In genomic region chr11:120658876-120659410, GRCm38 (mm10) we compare ENCODE assay signal across 8 mouse cellular contexts. TPM values are rescaled to one million over a fixed set of nuclear protein-coding genes. Genes with fewer than 3 reads are reported as not detected.
DNase-seq lines count a peak whose midpoint lies in the region; ATAC-seq and TF ChIP-seq lines count a peak whose summit lies in the region.

No protein-coding gene starts in this region.

- no peaks in the 10 kb centered on the region for H3K36me3 ChIP-seq in CH12.LX (replicated peaks in 1 of 2; ENCODE audit: control insufficient read depth in 1 of 2, insufficient read depth in 1 of 2, low read length in 1 of 2)
- H3K36me3 ChIP-seq in embryonic facial prominence, embryonic 14.5 days (ENCODE audit: control insufficient read depth, insufficient read depth, low read length) = no peaks in the 10 kb centered on the region
- no peaks in the 10 kb centered on the region for H3K36me3 ChIP-seq in heart, postnatal 0 days (replicated peaks; ENCODE audit: control insufficient read depth, insufficient read depth, low read length)
- H3K36me3 ChIP-seq in lung, embryonic 16.5 days (ENCODE audit: control insufficient read depth, insufficient read depth, low read length) = no peaks in the 10 kb centered on the region

- no peak overlapping the region for H3K9ac ChIP-seq in CH12.LX (ENCODE audit: insufficient read depth, low read depth)
- H3K9ac ChIP-seq in embryonic facial prominence, embryonic 14.5 days (ENCODE audit: low read depth, low read length) = no peak overlapping the region
- H3K9ac ChIP-seq in heart, postnatal 0 days (replicated peaks; ENCODE audit: low read depth, low read length) = no peak overlapping the region
- no peak overlapping the region for H3K9ac ChIP-seq in lung, embryonic 16.5 days (ENCODE audit: low read length)

- no peaks in the 10 kb centered on the region for H3K79me2 ChIP-seq in CH12.LX (replicated peaks; ENCODE audit: control insufficient read depth, extremely low read depth, insufficient read depth, poor library complexity, severe bottlenecking)

- H3K9me3 ChIP-seq in CH12.LX (replicated peaks; ENCODE audit: low read length) = peaks cover 7% of the 10 kb centered on the region
- no peaks in the 10 kb centered on the region for H3K9me3 ChIP-seq in embryonic facial prominence, embryonic 14.5 days (ENCODE audit: control insufficient read depth, low read length)
- no peaks in the 10 kb centered on the region for H3K9me3 ChIP-seq in heart, postnatal 0 days (replicated peaks; ENCODE audit: control insufficient read depth, low read length)
- no peaks in the 10 kb centered on the region for H3K9me3 ChIP-seq in lung, embryonic 16.5 days (ENCODE audit: control insufficient read depth, low read length)

- dilution Hi-C loops in CH12.LX (cut with MboI; ENCODE audit: extremely low pct_ligation_motif_present, extremely low pct_unique_long_range_greater_than_20kb, low sequenced_read_pairs) = no loop called here

- TF ChIP-seq EP300 in CH12.LX (IDR thresholded peaks at IDR 0.05; ENCODE audit: low read length) = no peak
- TF ChIP-seq EP300 in heart, postnatal 0 days (IDR thresholded peaks at IDR 0.05; ENCODE audit: low read depth) = no peak

- no peak for ATAC-seq in embryonic facial prominence, embryonic 14.5 days (ENCODE audit: low read depth)
- no peak for ATAC-seq in heart, postnatal 0 days (ENCODE audit: insufficient read depth, low read depth)
- peak; percentile 26; the same call in 1 of the 2 replicates for ATAC-seq in lung, embryonic 16.5 days (ENCODE audit: low read depth)

- H3K27me3 ChIP-seq in CH12.LX (replicated peaks) = peaks cover 74% of the 10 kb centered on the region
- H3K27me3 ChIP-seq in embryonic facial prominence, embryonic 14.5 days (replicated peaks; ENCODE audit: control insufficient read depth, insufficient read depth, low read length) = peaks cover 71% of the 10 kb centered on the region
- peaks cover 70% of the 10 kb centered on the region for H3K27me3 ChIP-seq in heart, postnatal 0 days (ENCODE audit: control insufficient read depth, insufficient read depth, low read length)
- H3K27me3 ChIP-seq in lung, embryonic 16.5 days (ENCODE audit: control insufficient read depth, insufficient read depth, low read depth, low read length) = peaks cover 65% of the 10 kb centered on the region

- H3K4me1 ChIP-seq in CH12.LX (ENCODE audit: control insufficient read depth in 1 of 2, insufficient read depth in 2 of 2) = peaks cover 0 to 13% of the 10 kb centered on the region in 2 experiments; a peak in 3 of 4 replicates
- H3K4me1 ChIP-seq in embryonic facial prominence, embryonic 14.5 days (ENCODE audit: control insufficient read depth, insufficient read depth, low read length) = peaks cover 10% of the 10 kb centered on the region; the same call in 1 of the 2 replicates
- peaks cover 12% of the 10 kb centered on the region; the same call in 1 of the 2 replicates for H3K4me1 ChIP-seq in heart, postnatal 0 days (ENCODE audit: control insufficient read depth, insufficient read depth)
- H3K4me1 ChIP-seq in lung, embryonic 16.5 days (replicated peaks; ENCODE audit: control insufficient read depth, insufficient read depth, low read length) = peaks cover 17% of the 10 kb centered on the region

- TF ChIP-seq RAD21 in CH12.LX (IDR thresholded peaks at IDR 0.05; ENCODE audit: low read depth, low read length) = peak; percentile 93

- peak; percentile 36 to 100; a peak in 3 of 4 replicates for TF ChIP-seq CTCF in CH12.LX (conservative IDR thresholded peaks at IDR 0.05 in 1 of 2, IDR thresholded peaks at IDR 0.05 in 1 of 2; ENCODE audit: low read depth in 2 of 2, low read length in 2 of 2)
- TF ChIP-seq CTCF in heart, postnatal 0 days (IDR thresholded peaks at IDR 0.05; ENCODE audit: low read depth) = peak; percentile 85

- in situ Hi-C loops in CH12.LX (cut with MboI; ENCODE audit: low pct_ligation_motif_present, low pct_unique_long_range_greater_than_20kb, low sequenced_read_pairs) = no loop called here

- peak overlapping the region; percentile 39 for H3K4me2 ChIP-seq in CH12.LX (ENCODE audit: insufficient read depth, low read depth, poor library complexity, severe bottlenecking)
- H3K4me2 ChIP-seq in embryonic facial prominence, embryonic 14.5 days (ENCODE audit: low read depth, low read length) = peak overlapping the region; percentile 80; the same call in 1 of the 2 replicates
- H3K4me2 ChIP-seq in heart, postnatal 0 days (ENCODE audit: low read depth, low read length) = peak overlapping the region; percentile 21; the same call in 1 of the 2 replicates
- H3K4me2 ChIP-seq in lung, embryonic 16.5 days (ENCODE audit: low read depth, low read length) = no peak overlapping the region

- TF ChIP-seq POLR2A in CH12.LX (IDR thresholded peaks at IDR 0.05; ENCODE audit: low read depth, low read length) = no peak

- peak; percentile 67 for DNase-seq in CH12.LX (ENCODE audit: extremely low read depth)
- DNase-seq in adrenal gland, postnatal 10 days = peak; percentile 90
- DNase-seq in embryonic facial prominence, embryonic 14.5 days (ENCODE audit: low spot score) = peak; percentile 76
- peak; percentile 66 for DNase-seq in heart, postnatal 0 days (ENCODE audit: low spot score)
- DNase-seq in layer of hippocampus, adult 18-20 months (ENCODE audit: low spot score in 2 of 2) = peak; percentile 43 to 78
- DNase-seq in right cerebral cortex, adult 2 months (ENCODE audit: low spot score in 2 of 2) = peak; percentile 65 to 72
- peak; percentile 84 for DNase-seq in urinary bladder, postnatal 14 days (ENCODE audit: low spot score)

- no peak overlapping the region for H3K4me3 ChIP-seq in CH12.LX (replicated peaks in 1 of 3; ENCODE audit: low read depth in 2 of 3, low read length in 2 of 3, poor library complexity in 1 of 3)
- H3K4me3 ChIP-seq in embryonic facial prominence, embryonic 14.5 days (ENCODE audit: low read depth, low read length) = peak overlapping the region; percentile 48
- no peak overlapping the region; the same call in 1 of the 2 replicates for H3K4me3 ChIP-seq in heart, postnatal 0 days (ENCODE audit: low read depth, low read length)
- H3K4me3 ChIP-seq in lung, embryonic 16.5 days (ENCODE audit: low read length) = no peak overlapping the region

- no peak overlapping the region for H3K27ac ChIP-seq in CH12.LX (ENCODE audit: insufficient read depth, low read depth)
- H3K27ac ChIP-seq in embryonic facial prominence, embryonic 14.5 days (replicated peaks; ENCODE audit: low read depth, low read length) = no peak overlapping the region
- no peak overlapping the region for H3K27ac ChIP-seq in heart, postnatal 0 days (ENCODE audit: low read depth)
- no peak overlapping the region for H3K27ac ChIP-seq in lung, embryonic 16.5 days (ENCODE audit: low read length)

- 3% methylated on average over 24 of the region's 24 CpGs for WGBS in embryonic facial prominence, embryonic 14.5 days
- 4% methylated on average over 24 of the region's 24 CpGs for WGBS in heart, postnatal 0 days
- WGBS in lung, embryonic 16.5 days = 5% methylated on average over 24 of the region's 24 CpGs

RNA-seq across cellular contexts. Expression of gene Notum, which starts 2.0 kb away (rescaled TPM):
- total RNA-seq in CH12.LX (2012; rRNA removed) = not detected in 2 replicates
- not detected in 2 replicates for total RNA-seq in CH12.LX (2014; rRNA removed)
- polyA plus RNA-seq in CH12.LX (2012; ENCODE audit: insufficient read length, low read depth) = not detected in 2 replicates
- total RNA-seq in adrenal gland, postnatal 10 days (2021) = 10 to 100 TPM; 12.4 to 13.3 TPM
- 3.6 and 4.9 TPM in 2 replicates for polyA plus RNA-seq in embryonic facial prominence, embryonic 14.5 days (2014; fragmentation: Nextera tagmentation; extraction: Ambion mirVana)
- 0.27 TPM in 1 of 2 replicates, not detected in the other for total RNA-seq in heart, postnatal 0 days (2014; rRNA removed; ENCODE audit: low replicate concordance)
- polyA plus RNA-seq in heart, postnatal 0 days (2015; fragmentation: Nextera tagmentation; extraction: Ambion mirVana) = 0.08 and 0.16 TPM in 2 replicates
- total RNA-seq in layer of hippocampus, adult 18-20 months (2021) = 1 to 10 TPM; 2.6 to 5.5 TPM
- polyA plus RNA-seq in lung, embryonic 16.5 days (2015; fragmentation: Nextera tagmentation; extraction: Ambion mirVana) = 3.2 and 4.0 TPM in 2 replicates

RNA-seq across cellular contexts. Expression of gene Myadml2, which starts 11.0 kb away (rescaled TPM):
- total RNA-seq in CH12.LX (2012; rRNA removed) (0.68 and 0.88 TPM in 2 replicates), CH12.LX (2014; rRNA removed) (not detected in 2 replicates)
- not detected in 2 replicates for polyA plus RNA-seq in CH12.LX (2012; ENCODE audit: insufficient read length, low read depth)
- total RNA-seq in adrenal gland, postnatal 10 days (2021) = 1 to 10 TPM; 3.2 to 7.6 TPM
- 3.4 and 3.6 TPM in 2 replicates for polyA plus RNA-seq in embryonic facial prominence, embryonic 14.5 days (2014; fragmentation: Nextera tagmentation; extraction: Ambion mirVana)
- 27.8 and 29.3 TPM in 2 replicates for total RNA-seq in heart, postnatal 0 days (2014; rRNA removed; ENCODE audit: low replicate concordance)
- polyA plus RNA-seq in heart, postnatal 0 days (2015; fragmentation: Nextera tagmentation; extraction: Ambion mirVana) = 32.7 and 33.5 TPM in 2 replicates
- total RNA-seq in layer of hippocampus, adult 18-20 months (2021) = 1 to 10 TPM; 3.9 to 4.6 TPM
- 0.97 and 1.1 TPM in 2 replicates for polyA plus RNA-seq in lung, embryonic 16.5 days (2015; fragmentation: Nextera tagmentation; extraction: Ambion mirVana)

RNA-seq across cellular contexts. Expression of gene Aspscr1, which starts 13.8 kb away (rescaled TPM):
- total RNA-seq in CH12.LX (2012; rRNA removed) = 34.1 and 37.7 TPM in 2 replicates
- total RNA-seq in CH12.LX (2014; rRNA removed) = 24.9 and 27.3 TPM in 2 replicates
- 62.4 and 69.9 TPM in 2 replicates for polyA plus RNA-seq in CH12.LX (2012; ENCODE audit: insufficient read length, low read depth)
- 10 to 100 TPM; 67.9 to 81.5 TPM for total RNA-seq in adrenal gland, postnatal 10 days (2021)
- 93.1 and 100.0 TPM in 2 replicates for polyA plus RNA-seq in embryonic facial prominence, embryonic 14.5 days (2014; fragmentation: Nextera tagmentation; extraction: Ambion mirVana)
- total RNA-seq in heart, postnatal 0 days (2014; rRNA removed; ENCODE audit: low replicate concordance) = 88.8 and 146 TPM in 2 replicates
- 86.3 and 87.9 TPM in 2 replicates for polyA plus RNA-seq in heart, postnatal 0 days (2015; fragmentation: Nextera tagmentation; extraction: Ambion mirVana)
- total RNA-seq in layer of hippocampus, adult 18-20 months (2021) = 10 to 100 TPM; 46.1 to 54.3 TPM
- polyA plus RNA-seq in lung, embryonic 16.5 days (2015; fragmentation: Nextera tagmentation; extraction: Ambion mirVana) = 127 and 133 TPM in 2 replicates

RNA-seq across cellular contexts. Expression of gene Pycr1, which starts 15.4 kb away (rescaled TPM):
- 26.2 and 75.3 TPM in 2 replicates for total RNA-seq in CH12.LX (2012; rRNA removed)
- total RNA-seq in CH12.LX (2014; rRNA removed) = 18.3 and 21.0 TPM in 2 replicates
- polyA plus RNA-seq in CH12.LX (2012; ENCODE audit: insufficient read length, low read depth) = 27.2 and 32.3 TPM in 2 replicates
- total RNA-seq in adrenal gland, postnatal 10 days (2021) = 1 to 10 TPM; 5.1 to 5.2 TPM
- polyA plus RNA-seq in embryonic facial prominence, embryonic 14.5 days (2014; fragmentation: Nextera tagmentation; extraction: Ambion mirVana) = 56.7 and 64.7 TPM in 2 replicates
- total RNA-seq in heart, postnatal 0 days (2014; rRNA removed; ENCODE audit: low replicate concordance) = 2.1 and 5.8 TPM in 2 replicates
- polyA plus RNA-seq in heart, postnatal 0 days (2015; fragmentation: Nextera tagmentation; extraction: Ambion mirVana) = 6.3 and 6.5 TPM in 2 replicates
- total RNA-seq in layer of hippocampus, adult 18-20 months (2021) = 1 to 10 TPM in 1 of 2 experiments, under 1 TPM in 1; 0.81 to 2.0 TPM
- 22.4 and 23.4 TPM in 2 replicates for polyA plus RNA-seq in lung, embryonic 16.5 days (2015; fragmentation: Nextera tagmentation; extraction: Ambion mirVana)

RNA-seq across cellular contexts. Expression of gene Mafg, which starts 25.5 kb away (rescaled TPM):
- 26.4 and 29.3 TPM in 2 replicates for total RNA-seq in CH12.LX (2012; rRNA removed)
- 14.6 and 17.0 TPM in 2 replicates for total RNA-seq in CH12.LX (2014; rRNA removed)
- 62.1 and 63.7 TPM in 2 replicates for polyA plus RNA-seq in CH12.LX (2012; ENCODE audit: insufficient read length, low read depth)
- 10 to 100 TPM; 41.1 to 46.5 TPM for total RNA-seq in adrenal gland, postnatal 10 days (2021)
- 26.3 and 26.8 TPM in 2 replicates for polyA plus RNA-seq in embryonic facial prominence, embryonic 14.5 days (2014; fragmentation: Nextera tagmentation; extraction: Ambion mirVana)
- total RNA-seq in heart, postnatal 0 days (2014; rRNA removed; ENCODE audit: low replicate concordance) = 34.1 and 37.7 TPM in 2 replicates
- polyA plus RNA-seq in heart, postnatal 0 days (2015; fragmentation: Nextera tagmentation; extraction: Ambion mirVana) = 13.6 and 14.1 TPM in 2 replicates
- 10 to 100 TPM; 70.0 to 71.5 TPM for total RNA-seq in layer of hippocampus, adult 18-20 months (2021)
- 13.2 and 15.0 TPM in 2 replicates for polyA plus RNA-seq in lung, embryonic 16.5 days (2015; fragmentation: Nextera tagmentation; extraction: Ambion mirVana)
